Mouse (Mus musculus): ENCODE data around the gene Gm5134. TPM values are rescaled to one million over a fixed set of nuclear protein-coding genes. Genes with fewer than 3 reads are reported as not detected.

The Gm5134 gene
- polyA plus RNA-seq, 1 experiment from 2014 or later = 0.08 TPM

DNA sequence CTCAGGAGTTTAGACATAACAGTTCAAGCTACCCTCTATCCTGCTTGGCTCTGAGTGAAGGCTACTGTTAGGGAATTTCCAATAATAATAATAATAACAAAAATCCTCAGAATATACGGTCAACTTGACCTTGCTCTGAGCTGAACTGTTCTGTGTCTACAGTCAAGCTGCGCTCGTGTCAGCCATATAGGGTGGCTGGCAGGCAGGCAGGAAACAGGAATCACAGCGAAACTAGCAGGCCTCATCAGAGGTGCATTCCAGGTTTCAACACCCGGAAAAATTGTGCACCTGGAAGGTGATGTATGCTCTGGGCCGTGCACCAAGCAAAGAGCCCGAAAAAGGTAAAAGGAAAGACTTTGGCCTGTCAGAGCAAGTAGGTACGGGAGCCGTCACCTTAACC lies 74.1 kb downstream of the Gm5134 start:
- Histone ChIP-seq H3K27me3 (no peaks in the 10 kb centered on the region), H3K9me3 (replicated peaks) (no peaks in the 10 kb centered on the region; the same call in 1 of the 2 replicates), H3K4me3 (replicated peaks) (no peak overlapping the region), H3K27ac (no peak overlapping the region), H3K9ac (no peak overlapping the region), H3K36me3 (no peaks in the 10 kb centered on the region), H3K4me2 (no peak overlapping the region), H3K4me1 (replicated peaks) (peaks cover 28% of the 10 kb centered on the region)
- ATAC-seq (ENCODE audit: low read depth) (no peak), DNase-seq (no peak)
- 68% methylated on average over 9 of the region's 9 CpGs for WGBS (ENCODE audit: insufficient replicate concordance)

DNA sequence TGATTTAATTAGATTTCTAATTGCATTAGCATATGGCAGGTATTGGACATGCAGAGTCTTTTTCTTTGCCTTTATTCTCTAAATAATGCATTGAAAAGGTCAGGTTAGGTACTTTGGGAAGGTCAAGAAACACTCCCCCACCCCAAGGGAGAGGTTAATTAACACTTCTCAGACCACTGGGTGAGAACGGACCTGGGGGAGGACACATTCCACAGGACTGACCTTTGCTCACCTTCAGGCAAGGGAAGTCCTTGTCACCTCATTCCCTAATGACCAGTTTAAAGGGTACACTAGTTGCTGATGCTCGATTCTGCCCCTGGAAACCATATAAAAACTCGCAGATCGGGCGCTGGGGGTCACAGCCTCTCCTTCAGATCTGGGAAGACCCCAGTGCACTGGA lies 75.0 kb downstream of the Gm5134 start:
- ATAC-seq (ENCODE audit: low read depth) (no peak), DNase-seq (no peak)
- Histone ChIP-seq H3K4me2 (no peak overlapping the region), H3K27me3 (no peaks in the 10 kb centered on the region), H3K36me3 (no peaks in the 10 kb centered on the region), H3K4me1 (replicated peaks) (peaks cover 37% of the 10 kb centered on the region), H3K27ac (no peak overlapping the region), H3K9me3 (replicated peaks) (no peaks in the 10 kb centered on the region), H3K9ac (no peak overlapping the region), H3K4me3 (replicated peaks) (no peak overlapping the region)
- WGBS (ENCODE audit: insufficient replicate concordance) = 84% methylated on average over 5 of the region's 5 CpGs

DNA sequence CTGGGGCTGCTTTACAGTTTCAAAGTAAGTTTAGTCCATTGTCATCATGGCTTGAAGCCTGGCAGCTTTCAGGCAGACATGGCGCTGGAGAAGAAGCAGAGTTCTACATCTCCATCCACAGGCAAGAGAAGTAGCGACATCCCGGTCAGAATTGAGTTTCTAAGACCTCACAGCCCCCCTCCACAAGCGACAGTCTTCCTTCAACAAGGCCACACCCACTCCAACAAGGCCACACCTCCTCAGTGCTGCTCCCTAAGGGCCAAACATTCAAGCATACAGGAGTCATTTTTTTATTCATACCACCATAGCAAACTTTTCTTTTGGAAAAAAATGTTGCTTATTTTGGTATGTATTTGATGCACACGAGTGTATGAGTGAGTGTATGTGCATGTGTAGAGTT lies 76.2 kb downstream of the Gm5134 start:
- H3K4me1 ChIP-seq (replicated peaks) = peaks cover 45% of the 10 kb centered on the region
- H3K27me3 ChIP-seq = no peaks in the 10 kb centered on the region
- no peak for ATAC-seq (ENCODE audit: low read depth)
- peaks cover 8% of the 10 kb centered on the region; the same call in 1 of the 2 replicates for H3K36me3 ChIP-seq
- H3K4me3 ChIP-seq (replicated peaks) = no peak overlapping the region
- H3K27ac ChIP-seq = no peak overlapping the region
- DNase-seq = no peak
- WGBS (ENCODE audit: insufficient replicate concordance) = 42% methylated on average over 5 of the region's 5 CpGs
- H3K9ac ChIP-seq = no peak overlapping the region
- H3K9me3 ChIP-seq (replicated peaks) = no peaks in the 10 kb centered on the region
- H3K4me2 ChIP-seq = no peak overlapping the region

DNA sequence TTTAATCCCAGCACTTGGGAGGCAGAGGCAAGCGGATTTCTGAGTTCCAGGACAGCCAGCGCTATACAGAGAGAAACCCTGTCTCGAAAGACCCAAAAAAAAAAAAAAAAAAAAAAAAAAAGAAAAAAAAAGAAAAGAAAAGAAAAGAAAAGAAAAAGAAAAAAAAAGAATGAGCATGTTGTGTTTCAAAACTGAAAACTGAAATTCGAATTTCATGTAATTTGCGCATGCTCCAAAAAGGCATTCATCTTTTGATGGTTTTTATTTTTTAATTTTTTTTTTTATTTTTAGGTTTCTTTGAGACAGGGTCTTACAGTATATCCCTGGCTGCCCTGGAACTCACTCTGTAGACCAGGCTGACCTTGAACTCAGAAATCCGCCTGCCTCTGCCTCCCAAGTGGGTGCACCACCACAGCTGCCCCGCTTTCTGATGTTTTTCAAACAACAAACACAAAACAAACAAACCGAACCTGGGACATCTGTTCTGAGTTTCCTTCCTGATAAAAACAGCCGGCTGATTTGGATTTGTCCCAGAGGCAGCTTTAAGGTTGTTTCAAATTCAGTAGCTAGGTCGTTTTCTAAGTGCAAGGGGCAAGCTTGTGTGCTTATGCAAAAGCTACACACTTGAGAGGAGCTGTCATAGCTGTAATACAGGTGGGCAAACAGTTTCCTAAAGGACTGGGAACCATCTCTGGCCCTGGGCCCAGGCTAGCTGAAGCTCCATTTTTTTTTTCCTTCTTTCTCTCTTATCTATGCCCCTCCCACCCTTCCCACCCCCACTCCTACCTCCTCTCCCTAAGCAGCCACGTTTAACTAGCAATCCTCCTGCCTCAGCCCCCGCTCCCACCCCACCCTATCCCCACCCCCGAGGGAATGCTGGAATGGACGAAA lies 77.4 kb downstream of the Gm5134 start:
- DNase-seq = no peak
- Histone ChIP-seq H3K9me3 (replicated peaks) (no peaks in the 10 kb centered on the region), H3K4me3 (replicated peaks) (peak overlapping the region; percentile 88), H3K27me3 (no peaks in the 10 kb centered on the region), H3K9ac (peak overlapping the region; percentile 95), H3K27ac (peak overlapping the region; percentile 76), H3K4me1 (replicated peaks) (peaks cover 51% of the 10 kb centered on the region), H3K36me3 (peaks cover 12% of the 10 kb centered on the region; the same call in 1 of the 2 replicates), H3K4me2 (peak overlapping the region; percentile 91)
- peak; percentile 77 for ATAC-seq (ENCODE audit: low read depth)
- WGBS (ENCODE audit: insufficient replicate concordance) = 43% methylated on average over 14 of the region's 14 CpGs

GRCm38 (mm10) chr10:76032402-76033118 lies 78.2 kb downstream of the Gm5134 start, which contains the start of gene Zfp280b:
Zfp280b (plus strand) TSS chr10:76032650.
- DNase-seq (peak; percentile 94), ATAC-seq (ENCODE audit: low read depth) (peak; percentile 98)
- peak within 1 kb of the TSS; percentile 76 for H3K27ac ChIP-seq
- H3K4me1 ChIP-seq (replicated peaks) = peaks cover 57% of the 10 kb centered on the region
- peak within 1 kb of the TSS; percentile 91 for H3K4me2 ChIP-seq
- peak within 1 kb of the TSS; percentile 88 for H3K4me3 ChIP-seq (replicated peaks)
- H3K36me3 ChIP-seq = peaks cover 20% of the 10 kb centered on the region
- H3K27me3 ChIP-seq = no peaks in the 10 kb centered on the region
- no peaks in the 10 kb centered on the region for H3K9me3 ChIP-seq (replicated peaks)
- H3K9ac ChIP-seq = peak within 1 kb of the TSS; percentile 95
- WGBS (ENCODE audit: insufficient replicate concordance) = under 1% methylated on average over 57 of the region's 58 CpGs

- Histone ChIP-seq H3K4me1 (replicated peaks) (peaks cover 60% of the 10 kb centered on the region), H3K27ac (peak overlapping the region; percentile 76)
Measured at GRCm38 (mm10) chr10:76033119-76033455, 78.8 kb downstream of the Gm5134 start.

DNA sequence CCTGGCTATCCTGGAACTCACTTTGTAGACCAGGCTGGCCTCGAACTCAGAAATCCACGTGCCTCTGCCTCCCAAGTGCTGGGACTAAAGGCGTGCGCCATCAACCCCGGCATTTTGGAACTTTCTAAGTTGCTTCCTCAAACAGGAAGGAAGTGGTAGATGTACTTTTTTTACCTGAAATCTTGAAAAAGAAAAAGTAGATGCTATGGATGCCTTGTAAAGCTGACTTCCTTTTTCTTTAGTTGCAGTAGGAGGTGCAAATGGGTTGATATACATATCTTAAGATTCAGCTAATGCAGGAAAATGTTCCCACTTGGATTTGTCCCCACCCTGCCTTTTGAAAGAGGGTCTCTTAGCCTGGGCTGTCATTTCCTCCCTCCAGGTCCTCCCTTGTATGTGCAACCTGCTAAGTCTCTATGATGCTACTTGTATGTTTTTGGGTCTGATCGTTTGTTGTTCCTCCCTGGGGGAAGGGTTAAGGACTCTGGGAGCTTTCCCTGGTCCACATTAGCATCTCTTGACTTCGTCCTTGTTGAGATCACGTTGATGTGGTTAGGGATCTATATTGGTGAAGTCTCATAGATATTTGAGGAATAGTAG lies 79.8 kb downstream of the Gm5134 start:
- peak overlapping the region; percentile 91 for H3K4me2 ChIP-seq

More at GRCm38 (mm10) chr10:76033119-76033455, 78.8 kb downstream of the Gm5134 start:
- WGBS (ENCODE audit: insufficient replicate concordance) = 14% methylated on average over 7 of the region's 7 CpGs
- H3K9ac ChIP-seq = peak overlapping the region; percentile 95
- H3K36me3 ChIP-seq = peaks cover 25% of the 10 kb centered on the region
- DNase-seq (no peak), ATAC-seq (ENCODE audit: low read depth) (no peak)
- H3K4me2 ChIP-seq = peak overlapping the region; percentile 91
- no peaks in the 10 kb centered on the region for H3K9me3 ChIP-seq (replicated peaks)
- H3K4me3 ChIP-seq (replicated peaks) = peak overlapping the region; percentile 88
- no peaks in the 10 kb centered on the region for H3K27me3 ChIP-seq

DNA sequence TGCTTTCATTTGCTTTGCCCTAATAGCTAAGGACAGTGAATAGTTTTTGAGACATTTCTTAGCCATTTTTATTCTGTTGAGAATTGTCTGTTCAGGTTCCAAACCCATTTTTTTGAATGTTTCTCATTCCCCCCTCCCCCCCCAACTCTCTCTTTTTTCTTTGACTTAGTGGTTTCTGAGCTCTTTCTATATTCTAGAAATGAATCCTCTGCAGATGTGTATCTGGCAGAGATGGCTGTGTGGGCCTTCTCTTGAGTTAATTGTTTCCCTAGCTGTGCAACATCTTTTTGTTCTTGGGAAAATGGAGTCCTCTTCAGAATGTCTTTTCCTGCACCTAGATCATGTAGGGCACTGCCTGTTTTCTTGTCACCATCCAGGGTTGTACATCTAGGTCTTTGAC lies 81.0 kb downstream of the Gm5134 start:
- Histone ChIP-seq H3K4me1 (replicated peaks) (peaks cover 53% of the 10 kb centered on the region), H3K4me3 (replicated peaks) (no peak overlapping the region), H3K9me3 (replicated peaks) (no peaks in the 10 kb centered on the region), H3K4me2 (0 out of 2 replicates have a peak overlapping the region, but pooled peaks have one; percentile 10), H3K27ac (no peak overlapping the region), H3K27me3 (no peaks in the 10 kb centered on the region), H3K36me3 (peaks cover 47% of the 10 kb centered on the region), H3K9ac (no peak overlapping the region)
- ATAC-seq (ENCODE audit: low read depth) = no peak
- no peak for DNase-seq

More for the DNA sequence above, 79.8 kb downstream of the Gm5134 start:
- 75% methylated on average over 8 of the region's 8 CpGs for WGBS (ENCODE audit: insufficient replicate concordance)
- Histone ChIP-seq H3K9me3 (replicated peaks) (no peaks in the 10 kb centered on the region), H3K27ac (no peak overlapping the region), H3K36me3 (peaks cover 35% of the 10 kb centered on the region), H3K4me3 (replicated peaks) (peak overlapping the region; percentile 88), H3K9ac (peak overlapping the region; percentile 95; the same call in 1 of the 2 replicates), H3K4me1 (replicated peaks) (peaks cover 53% of the 10 kb centered on the region), H3K27me3 (no peaks in the 10 kb centered on the region)
- DNase-seq (no peak), ATAC-seq (ENCODE audit: low read depth) (no peak)

DNA sequence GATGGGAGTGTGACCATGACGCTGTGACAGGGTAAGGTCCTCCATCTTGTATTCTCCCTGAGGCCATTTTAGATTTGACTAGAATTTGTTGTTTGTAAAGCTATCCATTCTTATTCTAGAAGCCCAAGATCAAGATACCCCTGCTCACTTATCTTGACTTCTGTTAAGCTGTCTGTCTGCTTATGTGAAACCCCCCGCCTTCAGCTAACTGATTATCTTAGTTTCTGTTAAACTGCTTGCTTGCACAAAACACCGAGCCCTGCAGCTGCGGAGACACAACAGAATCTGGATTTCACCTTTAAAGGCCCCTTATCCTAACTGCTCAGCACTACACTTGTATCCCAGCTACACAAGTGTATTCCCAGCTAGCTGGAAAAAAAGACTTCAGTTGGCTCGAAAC lies 82.6 kb downstream of the Gm5134 start:
- DNase-seq (no peak), ATAC-seq (ENCODE audit: low read depth) (no peak)
- no peak overlapping the region for H3K4me2 ChIP-seq
- H3K4me3 ChIP-seq (replicated peaks) = no peak overlapping the region
- no peaks in the 10 kb centered on the region for H3K27me3 ChIP-seq
- no peak overlapping the region for H3K27ac ChIP-seq
- 58% methylated on average over 5 of the region's 5 CpGs for WGBS (ENCODE audit: insufficient replicate concordance)
- H3K9ac ChIP-seq = no peak overlapping the region
- H3K36me3 ChIP-seq = peaks cover 60% of the 10 kb centered on the region
- H3K9me3 ChIP-seq (replicated peaks) = no peaks in the 10 kb centered on the region
- H3K4me1 ChIP-seq (replicated peaks) = peaks cover 47% of the 10 kb centered on the region

DNA sequence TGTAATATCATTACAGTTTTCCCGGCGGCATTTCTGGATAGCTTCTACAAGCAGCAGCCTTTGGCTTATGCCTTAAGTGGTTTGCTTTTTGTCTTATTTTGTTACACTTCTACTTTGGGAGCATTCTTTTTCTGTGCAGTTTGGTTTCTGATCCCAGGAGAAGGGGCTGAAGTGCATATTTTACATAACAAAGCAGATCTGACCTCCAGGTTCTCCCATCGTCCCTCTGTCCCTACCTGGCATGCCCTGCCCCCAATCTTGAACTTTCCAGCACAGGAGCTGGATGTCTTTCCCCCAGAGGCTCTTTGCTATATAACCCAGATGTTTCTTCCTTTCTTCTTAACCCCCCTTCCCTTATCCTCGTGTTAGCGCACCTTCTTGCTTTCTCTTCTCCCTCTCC lies 91.0 kb downstream of the Gm5134 start:
- no peak overlapping the region for H3K4me3 ChIP-seq (replicated peaks)
- 47% methylated on average over 5 of the region's 5 CpGs for WGBS (ENCODE audit: insufficient replicate concordance)
- peaks cover 29% of the 10 kb centered on the region for H3K36me3 ChIP-seq
- H3K9ac ChIP-seq = no peak overlapping the region
- peak overlapping the region; percentile 59 for H3K27ac ChIP-seq
- no peaks in the 10 kb centered on the region for H3K27me3 ChIP-seq
- ATAC-seq (ENCODE audit: low read depth) = no peak
- DNase-seq = no peak
- no peaks in the 10 kb centered on the region for H3K9me3 ChIP-seq (replicated peaks)
- peaks cover 12% of the 10 kb centered on the region; the same call in 1 of the 2 replicates for H3K4me1 ChIP-seq (replicated peaks)
- no peak overlapping the region for H3K4me2 ChIP-seq

- H3K9me3 ChIP-seq (replicated peaks) = no peaks in the 10 kb centered on the region
- WGBS (ENCODE audit: insufficient replicate concordance) = 7% methylated on average over 1 of the region's 1 CpGs
- H3K27ac ChIP-seq = peak overlapping the region; percentile 59
- no peaks in the 10 kb centered on the region for H3K27me3 ChIP-seq
- DNase-seq (no peak), ATAC-seq (ENCODE audit: low read depth) (peak; percentile 54)
- no peak overlapping the region for H3K4me3 ChIP-seq (replicated peaks)
- H3K9ac ChIP-seq = no peak overlapping the region
- H3K36me3 ChIP-seq = peaks cover 16% of the 10 kb centered on the region
- peaks cover 7% of the 10 kb centered on the region; the same call in 1 of the 2 replicates for H3K4me1 ChIP-seq (replicated peaks)
- H3K4me2 ChIP-seq = no peak overlapping the region
Measured at GRCm38 (mm10) chr10:76046754-76047153, 92.4 kb downstream of the Gm5134 start.
